Mouse (Mus musculus) limb, embryonic 12.5 days (tissue): Measurements from ENCODE around the gene Eif4a3. TPM values are rescaled to one million over a fixed set of nuclear protein-coding genes. Genes with fewer than 3 reads are reported as not detected.
A peak's percentile ranks its signal among the peaks of the same experiment; 100 is the strongest.

Source experiments
- ATAC-seq: fragments of 200-750 bp; cut with Nextera tagmentation; 2 replicates; pipeline ENCODE4 v1.8.0; 2017; ENCODE audit warnings: low read depth, moderate TSS enrichment; ENCODE audit not compliant: insufficient number of reproducible peaks, insufficient read depth, low FRiP score, low TSS enrichment
- H3K27ac ChIP-seq: fragments of 300-500 bp; sonication (generic); 2 replicates; pipeline ENCODE4 v1.5.1; 2016; ENCODE audit warnings: mild to moderate bottlenecking, moderate library complexity
- H3K27me3 ChIP-seq: fragments of 300-500 bp; sonication (generic); 2 replicates; pipeline ENCODE4 v1.6.1; 2016; ENCODE audit warnings: mild to moderate bottlenecking, moderate library complexity
- H3K36me3 ChIP-seq: fragments of 300-500 bp; sonication (generic); 2 replicates; pipeline ENCODE4 v1.6.1; 2016; ENCODE audit warnings: mild to moderate bottlenecking, moderate library complexity
- H3K4me1 ChIP-seq: fragments of 300-500 bp; sonication (generic); replicated peaks from 2 replicates; pipeline ENCODE4 v1.6.1; 2016
- H3K4me2 ChIP-seq: fragments of 300-500 bp; sonication (generic); 2 replicates; pipeline ENCODE4 v1.6.1; 2016; ENCODE audit warnings: mild to moderate bottlenecking, moderate library complexity
- H3K4me3 ChIP-seq: fragments of 300-500 bp; sonication (generic); replicated peaks from 2 replicates; pipeline ENCODE4 v1.5.1; 2016; ENCODE audit warnings: mild to moderate bottlenecking
- H3K9ac ChIP-seq: fragments of 300-500 bp; sonication (generic); replicated peaks from 2 replicates; pipeline ENCODE4 v1.6.1; 2016; ENCODE audit warnings: mild to moderate bottlenecking, moderate library complexity
- H3K9me3 ChIP-seq: fragments of 300-500 bp; sonication (generic); 2 replicates; pipeline ENCODE4 v1.6.1; 2016; ENCODE audit warnings: mild to moderate bottlenecking, moderate library complexity
- WGBS: fragments of 180-500 bp; shearing (Covaris S2); methylation state at CpG from one replicate; pipeline ENCODE4 v1.1.7; 2016; 5-methylcytosine and 5-hydroxymethylcytosine counted together
- polyA plus RNA-seq: library from polyadenylated mRNA; unstranded; fragments of >200 nt; fragmentation: Nextera tagmentation; extraction: Ambion mirVana; gene quantifications from 2 replicates; pipeline ENCODE4 v1.2.1, GENCODE M21; 2016

Eif4a3 gene
- polyA plus RNA-seq, 1 experiment from 2014 or later = 396 TPM

DNA sequence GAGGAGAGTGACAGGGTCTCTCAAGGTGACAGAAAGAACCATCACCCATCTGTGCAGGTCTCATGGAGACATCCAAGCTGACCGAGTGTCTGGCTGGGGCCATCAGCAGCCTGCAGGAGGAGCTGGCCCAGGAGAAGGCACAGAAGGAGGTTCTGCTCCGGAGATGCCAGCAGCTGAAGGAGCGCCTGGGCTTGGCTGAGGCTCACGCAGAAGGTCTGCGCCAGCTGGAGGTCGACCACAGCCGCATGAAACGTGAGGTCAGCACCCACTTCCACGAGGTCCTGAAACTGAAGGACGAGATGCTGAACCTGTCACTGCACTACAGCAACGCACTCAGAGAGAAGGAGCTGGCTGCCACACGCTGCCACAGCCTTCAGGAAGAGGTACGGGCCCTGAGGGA lies 22.6 kb upstream of the Eif4a3 start:
- H3K4me1 ChIP-seq = no peaks in the 10 kb centered on the region
- no peak overlapping the region for H3K27ac ChIP-seq
- no peak overlapping the region for H3K4me3 ChIP-seq
- H3K4me2 ChIP-seq = no peak overlapping the region
- H3K9ac ChIP-seq = no peak overlapping the region
- H3K27me3 ChIP-seq = peaks cover 4% of the 10 kb centered on the region; the same call in 1 of the 2 replicates
- WGBS = 74% methylated on average over 13 of the region's 13 CpGs
- no peak for ATAC-seq
- H3K36me3 ChIP-seq = no peaks in the 10 kb centered on the region
- H3K9me3 ChIP-seq = peaks cover 7% of the 10 kb centered on the region; the same call in 1 of the 2 replicates

DNA sequence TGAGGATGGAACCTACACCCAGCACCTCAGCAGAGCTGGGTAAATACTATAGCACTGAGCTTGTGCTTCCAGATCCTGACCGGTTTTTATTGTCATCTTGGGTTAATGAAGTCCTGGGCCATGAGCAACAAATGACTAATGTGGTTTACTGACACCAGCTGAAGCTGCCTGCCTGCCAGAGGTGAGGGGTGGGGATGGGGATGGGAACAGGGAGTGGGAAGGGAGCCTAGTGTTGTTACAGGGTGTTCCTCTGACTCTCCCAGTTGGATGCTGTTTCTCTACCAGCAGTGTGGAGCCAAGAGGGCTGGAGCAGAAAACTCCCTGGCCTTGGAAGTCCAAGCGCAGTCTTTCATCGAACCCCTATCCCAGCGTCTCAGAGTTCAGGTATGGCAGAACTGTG lies 16.8 kb upstream of the Eif4a3 start:
- no peak overlapping the region for H3K27ac ChIP-seq
- no peak for ATAC-seq

DNA sequence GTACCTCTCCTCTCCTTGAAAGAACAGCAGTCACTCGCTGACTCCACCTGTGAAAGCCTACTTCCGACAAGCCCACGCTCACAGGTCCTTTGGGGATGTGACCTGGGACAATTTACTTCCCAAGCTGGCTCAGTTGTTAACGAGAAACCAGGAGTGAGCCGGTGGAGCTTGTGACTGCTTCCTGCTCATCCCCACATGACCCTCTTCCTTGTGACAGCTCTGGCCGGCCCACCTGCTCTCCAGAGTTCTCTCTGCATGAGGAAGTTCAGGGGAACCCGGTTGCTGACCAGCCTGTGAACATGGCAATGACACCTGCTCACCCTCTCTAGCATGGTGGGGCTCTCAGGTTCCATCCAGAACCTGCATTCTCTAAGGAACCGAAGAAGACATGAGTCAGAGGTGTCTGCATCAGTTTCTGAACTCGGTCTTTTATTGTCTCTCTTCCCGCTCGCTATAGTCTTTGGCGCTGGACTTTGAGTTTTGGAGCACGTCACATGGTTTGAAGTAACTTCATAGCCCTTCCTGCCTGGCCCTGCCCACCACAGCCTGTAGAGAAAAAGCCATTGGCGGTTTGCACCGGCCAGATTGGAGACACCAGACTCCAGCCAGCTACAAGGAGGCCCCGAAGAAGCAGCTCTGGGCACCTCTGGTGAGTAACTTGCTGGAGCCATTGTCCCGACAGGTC lies 14.5 kb upstream of the Eif4a3 start:
- 71% methylated on average over 17 of the region's 17 CpGs for WGBS
- ATAC-seq = no peak

More for the DNA sequence above, 16.8 kb upstream of the Eif4a3 start:
- Histone ChIP-seq H3K9ac (0 out of 2 replicates have a peak overlapping the region, but pooled peaks have one; percentile 3), H3K4me2 (no peak overlapping the region), H3K4me3 (no peak overlapping the region), H3K4me1 (no peaks in the 10 kb centered on the region), H3K36me3 (no peaks in the 10 kb centered on the region), H3K27me3 (peaks cover 8% of the 10 kb centered on the region; the same call in 1 of the 2 replicates), H3K9me3 (no peaks in the 10 kb centered on the region)
- 83% methylated on average over 4 of the region's 4 CpGs for WGBS

DNA sequence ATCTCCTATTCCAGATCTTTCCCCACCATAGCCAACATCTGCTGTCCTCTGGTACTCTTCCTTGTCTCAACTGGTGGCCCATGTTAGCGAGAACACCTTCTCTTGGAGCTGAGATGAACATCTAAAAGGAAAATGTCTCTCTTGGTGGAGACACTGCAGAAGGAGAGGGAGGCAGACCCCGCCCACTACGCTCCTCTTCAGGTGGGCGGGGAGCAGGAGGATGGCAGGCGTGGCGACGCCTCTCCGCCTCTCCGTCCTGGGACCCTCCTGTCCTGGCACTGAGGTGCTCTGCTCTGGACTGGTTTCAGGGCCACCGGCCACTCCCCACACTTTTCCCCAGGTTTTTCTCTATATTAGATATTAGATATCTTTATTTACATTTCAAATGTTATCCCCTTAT lies 10.7 kb upstream of the Eif4a3 start:
- H3K9me3 ChIP-seq = no peaks in the 10 kb centered on the region
- H3K9ac ChIP-seq = no peak overlapping the region
- H3K4me1 ChIP-seq = peaks cover 13% of the 10 kb centered on the region
- no peak overlapping the region for H3K4me2 ChIP-seq
- no peak overlapping the region for H3K27ac ChIP-seq
- no peak overlapping the region for H3K4me3 ChIP-seq
- WGBS = 24% methylated on average over 10 of the region's 10 CpGs
- no peaks in the 10 kb centered on the region for H3K36me3 ChIP-seq
- ATAC-seq = no peak
- peaks cover 29% of the 10 kb centered on the region for H3K27me3 ChIP-seq

More for the DNA sequence above, 14.5 kb upstream of the Eif4a3 start:
- Histone ChIP-seq H3K27me3 (peaks cover 26% of the 10 kb centered on the region), H3K36me3 (no peaks in the 10 kb centered on the region), H3K4me3 (no peak overlapping the region), H3K27ac (no peak overlapping the region), H3K9me3 (no peaks in the 10 kb centered on the region), H3K9ac (no peak overlapping the region), H3K4me1 (no peaks in the 10 kb centered on the region; the same call in 1 of the 2 replicates), H3K4me2 (no peak overlapping the region)

DNA sequence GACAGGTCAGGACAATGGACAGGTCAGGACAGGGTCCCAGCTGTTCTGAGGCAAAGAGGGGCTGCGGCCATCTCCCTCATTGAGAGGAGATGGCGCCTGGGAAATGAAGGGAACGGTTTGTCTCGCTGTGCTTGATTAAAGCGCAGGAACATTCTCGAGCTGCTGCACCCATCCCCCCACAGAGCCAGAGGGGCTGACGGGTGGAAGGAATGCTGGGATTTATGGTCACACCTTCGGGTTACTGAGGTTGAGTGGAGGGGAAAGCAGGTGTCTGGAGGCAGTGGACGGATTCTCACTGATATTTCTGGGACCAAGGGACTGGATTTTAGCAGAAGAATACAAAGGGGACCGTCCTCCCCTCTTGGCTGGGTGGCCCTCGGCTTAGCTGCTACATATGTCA lies 8.0 kb upstream of the Eif4a3 start:
- H3K9ac ChIP-seq = peak overlapping the region; percentile 18; the same call in 1 of the 2 replicates
- no peak overlapping the region for H3K4me3 ChIP-seq
- ATAC-seq = no peak; the same call in 1 of the 2 replicates
- peak overlapping the region; percentile 51; the same call in 1 of the 2 replicates for H3K27ac ChIP-seq
- H3K4me2 ChIP-seq = peak overlapping the region; percentile 25
- no peaks in the 10 kb centered on the region for H3K36me3 ChIP-seq
- no peaks in the 10 kb centered on the region for H3K9me3 ChIP-seq
- peaks cover 44% of the 10 kb centered on the region for H3K27me3 ChIP-seq
- WGBS = 12% methylated on average over 11 of the region's 11 CpGs
- H3K4me1 ChIP-seq = peaks cover 13% of the 10 kb centered on the region

DNA sequence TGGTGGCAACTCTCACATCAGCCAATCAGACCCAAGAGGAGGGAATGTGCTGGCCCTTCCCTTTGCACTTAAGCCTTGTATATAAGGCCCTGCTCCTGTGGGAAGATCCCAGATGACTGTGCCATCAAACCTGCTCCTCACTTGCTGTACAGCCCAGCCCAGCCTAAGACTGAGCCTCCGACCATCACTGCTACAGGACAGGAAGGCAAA lies 7.7 kb upstream of the Eif4a3 start, which contains the start of gene Card14:
Gene Card14, plus strand, starts transcription at position 111 of the 210 bp plus-strand sequence.
- no peak for ATAC-seq
- Histone ChIP-seq H3K27me3 (peaks cover 47% of the 10 kb centered on the region), H3K27ac (peak within 1 kb of the TSS; percentile 51; the same call in 1 of the 2 replicates), H3K4me1 (peaks cover 13% of the 10 kb centered on the region), H3K4me2 (peak within 1 kb of the TSS; percentile 25), H3K36me3 (no peaks in the 10 kb centered on the region), H3K4me3 (no peak within 1 kb of the TSS), H3K9ac (peak within 1 kb of the TSS; percentile 18; the same call in 1 of the 2 replicates), H3K9me3 (no peaks in the 10 kb centered on the region)
- WGBS = 41% methylated on average over 1 of the region's 1 CpGs

DNA sequence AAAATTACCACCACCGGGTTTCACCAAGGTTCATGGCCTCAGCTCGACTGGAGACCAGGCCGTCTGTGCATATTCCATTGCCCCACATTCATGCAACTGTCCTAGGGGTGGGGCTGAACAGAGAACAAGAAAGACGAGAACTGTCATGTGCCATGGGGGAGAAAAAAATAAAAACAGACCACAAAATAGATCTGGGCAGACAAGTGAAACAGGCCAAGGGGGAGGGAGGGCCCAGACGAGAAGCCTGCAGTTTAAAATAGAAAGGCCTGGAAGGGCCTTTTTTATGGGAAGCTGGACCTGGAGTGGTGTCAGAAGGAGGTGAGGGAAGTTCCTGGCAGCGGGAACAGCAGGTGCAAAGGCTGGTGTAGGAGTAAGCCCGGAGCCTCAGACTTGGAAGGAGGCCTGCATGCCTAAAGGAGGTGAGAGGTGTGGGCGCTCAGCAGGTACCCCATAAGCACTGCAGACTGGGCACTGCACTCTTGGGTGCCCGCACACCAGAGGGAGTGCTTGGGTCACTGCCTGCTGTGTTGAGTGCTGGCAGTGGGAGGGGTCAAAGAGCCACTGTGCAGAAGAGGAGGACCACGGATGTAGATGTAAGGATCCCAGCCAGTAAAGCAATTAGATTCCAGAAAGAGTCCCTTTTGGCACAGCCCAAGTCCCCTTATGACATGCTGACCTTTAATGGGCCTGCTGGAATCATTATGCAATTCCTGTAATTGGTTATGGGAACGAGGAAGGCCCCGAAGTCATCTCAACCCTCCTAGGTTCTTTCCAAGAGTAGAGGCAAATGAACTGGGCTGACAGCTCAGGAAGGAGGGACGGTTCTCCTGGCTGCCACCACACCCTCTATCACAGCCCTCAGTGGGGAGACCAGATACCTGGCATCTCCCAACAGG lies 7.1 kb upstream of the Eif4a3 start:
- Histone ChIP-seq H3K4me3 (no peak overlapping the region), H3K36me3 (no peaks in the 10 kb centered on the region), H3K4me2 (no peak overlapping the region), H3K4me1 (peaks cover 13% of the 10 kb centered on the region), H3K9ac (no peak overlapping the region), H3K9me3 (no peaks in the 10 kb centered on the region), H3K27me3 (peaks cover 43% of the 10 kb centered on the region), H3K27ac (peak overlapping the region; percentile 51; the same call in 1 of the 2 replicates)
- 57% methylated on average over 13 of the region's 13 CpGs for WGBS
- ATAC-seq = no peak

DNA sequence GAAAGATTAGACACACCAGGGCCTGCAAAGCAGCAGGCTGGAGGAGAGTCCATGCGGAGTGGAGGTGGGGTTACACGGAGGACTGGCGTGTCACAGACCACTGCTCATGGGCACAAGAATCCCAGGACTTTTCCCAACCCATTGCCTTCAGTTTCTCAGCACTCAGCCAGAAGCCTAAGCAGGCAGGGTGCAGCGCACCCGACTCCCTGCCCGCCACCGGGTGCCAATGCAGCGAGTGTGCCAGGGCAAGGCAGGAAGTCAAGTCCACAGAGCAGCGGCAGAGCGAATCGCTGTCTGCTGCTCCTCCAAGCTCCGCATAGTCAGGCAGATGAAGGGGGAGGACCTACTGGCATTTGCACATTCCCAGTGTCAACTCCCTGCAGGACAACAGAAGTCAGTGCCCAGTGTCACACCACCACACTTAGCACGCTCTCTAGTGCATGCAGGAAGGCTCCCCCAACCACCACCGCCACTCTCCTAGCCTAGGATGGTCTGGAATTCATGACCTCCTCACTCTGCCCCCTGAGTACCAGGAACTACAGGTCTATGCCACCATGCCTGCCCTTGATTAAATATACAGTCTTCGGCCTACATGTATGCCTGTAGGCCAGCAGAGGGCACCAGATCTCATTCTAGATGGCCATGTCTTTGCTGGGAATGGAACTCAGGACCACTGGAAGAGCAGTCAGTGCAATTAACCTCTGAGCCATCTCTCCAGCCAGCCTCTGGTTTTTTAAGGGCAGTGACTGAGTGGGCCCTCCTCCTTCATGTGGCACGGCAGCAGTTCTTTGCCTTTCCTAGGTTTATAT lies 5.2 kb upstream of the Eif4a3 start:
- WGBS = 47% methylated on average over 16 of the region's 16 CpGs
- ATAC-seq = no peak
- no peak overlapping the region for H3K9ac ChIP-seq

DNA sequence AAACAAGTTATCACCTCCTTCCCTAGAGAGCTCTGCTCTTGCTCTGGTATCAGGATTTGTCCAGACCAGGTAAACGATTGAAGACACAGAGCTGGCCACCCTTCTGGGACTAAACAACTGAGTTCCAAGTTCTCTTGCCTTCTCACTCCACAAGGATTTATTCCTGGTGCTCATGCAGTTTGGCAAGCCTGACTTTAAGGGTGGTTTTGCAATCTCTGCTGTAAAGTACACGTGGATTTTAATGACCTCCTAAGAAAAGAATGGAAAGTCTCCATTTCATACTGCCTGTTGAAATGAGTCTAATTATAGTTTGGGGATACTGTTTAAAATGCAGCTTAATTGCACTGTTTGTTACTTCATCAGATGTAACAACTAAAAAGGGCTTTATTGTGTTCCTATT lies 1.1 kb upstream of the Eif4a3 start:
- Histone ChIP-seq H3K9ac (no peak overlapping the region), H3K4me1 (peaks cover 18% of the 10 kb centered on the region), H3K36me3 (peaks cover 22% of the 10 kb centered on the region), H3K4me2 (peak overlapping the region; percentile 86; the same call in 1 of the 2 replicates), H3K4me3 (no peak overlapping the region; the same call in 1 of the 2 replicates), H3K9me3 (no peaks in the 10 kb centered on the region), H3K27ac (no peak overlapping the region), H3K27me3 (peaks cover 21% of the 10 kb centered on the region)
- ATAC-seq = no peak
- 22% methylated on average over 2 of the region's 2 CpGs for WGBS

More for the DNA sequence above, 5.2 kb upstream of the Eif4a3 start:
- Histone ChIP-seq H3K27me3 (peaks cover 31% of the 10 kb centered on the region), H3K27ac (no peak overlapping the region), H3K4me3 (no peak overlapping the region), H3K4me2 (no peak overlapping the region), H3K36me3 (no peaks in the 10 kb centered on the region), H3K9me3 (no peaks in the 10 kb centered on the region), H3K4me1 (peaks cover 18% of the 10 kb centered on the region)

DNA sequence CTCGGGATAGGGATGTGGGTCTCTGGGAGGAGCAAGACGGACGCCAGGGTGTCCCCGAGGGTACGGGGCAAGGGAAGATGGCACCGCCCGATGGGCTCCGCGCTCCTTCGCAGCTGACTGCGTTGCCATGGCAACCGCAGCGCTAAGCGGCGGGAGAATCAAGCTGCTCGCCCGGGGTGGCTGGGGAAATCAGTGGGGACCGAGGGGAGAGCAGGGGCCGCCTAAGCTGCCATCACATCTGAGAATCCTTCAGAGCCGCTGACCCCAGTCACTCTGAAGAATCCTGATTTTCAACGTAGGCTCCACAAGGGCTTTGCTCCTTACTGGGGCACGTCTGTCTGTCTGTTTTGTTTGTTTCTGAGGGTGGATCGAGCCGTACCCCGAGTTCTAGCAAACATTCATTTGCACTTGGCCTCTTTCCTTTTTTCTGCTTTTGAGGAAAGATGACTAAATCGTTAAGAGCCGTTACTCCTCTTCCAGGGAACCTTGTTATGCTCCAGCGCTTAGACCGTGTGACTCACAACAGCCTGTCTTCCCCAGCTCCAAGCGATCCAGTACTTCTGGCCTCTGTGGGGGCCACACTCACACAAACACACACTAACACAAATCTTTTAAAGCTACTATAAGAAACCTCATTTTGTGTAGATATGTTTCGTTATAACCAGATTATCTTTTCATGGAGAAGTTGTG lies 502 bp upstream of the Eif4a3 start:
- Histone ChIP-seq H3K27ac (peak overlapping the region; percentile 87), H3K9ac (peak overlapping the region; percentile 98), H3K27me3 (peaks cover 21% of the 10 kb centered on the region), H3K4me1 (peaks cover 18% of the 10 kb centered on the region), H3K9me3 (no peaks in the 10 kb centered on the region), H3K4me3 (peak overlapping the region; percentile 97), H3K4me2 (peak overlapping the region; percentile 86), H3K36me3 (peaks cover 28% of the 10 kb centered on the region)
- ATAC-seq = peak; percentile 42
- 2% methylated on average over 31 of the region's 31 CpGs for WGBS
